Mouse (Mus musculus) embryonic facial prominence, embryonic 13.5 days (tissue): ENCODE measurements around the gene Smg6. TPM values are rescaled to one million over a fixed set of nuclear protein-coding genes. Genes with fewer than 3 reads are reported as not detected.

Experiments
- ATAC-seq: fragments of 200-750 bp; cut with Nextera tagmentation; 2 replicates; pipeline ENCODE4 v1.8.0; 2017; ENCODE audit warnings: low read depth; ENCODE audit not compliant: insufficient number of reproducible peaks, insufficient read depth, low FRiP score, low TSS enrichment
- H3K27ac ChIP-seq: fragments of 300-500 bp; sonication (generic); 2 replicates; pipeline ENCODE4 v1.5.1; 2015; ENCODE audit warnings: moderate library complexity, mild to moderate bottlenecking, inconsistent platforms
- H3K27me3 ChIP-seq: fragments of 300-500 bp; sonication (generic); 2 replicates; pipeline ENCODE4 v1.6.1; 2015; ENCODE audit warnings: mild to moderate bottlenecking, inconsistent platforms
- H3K36me3 ChIP-seq: fragments of 300-500 bp; sonication (generic); 2 replicates; pipeline ENCODE4 v1.6.1; 2015; ENCODE audit warnings: mild to moderate bottlenecking, inconsistent platforms
- H3K4me1 ChIP-seq: fragments of 300-500 bp; sonication (generic); 2 replicates; pipeline ENCODE4 v1.6.1; 2015; ENCODE audit warnings: inconsistent platforms
- H3K4me2 ChIP-seq: fragments of 300-500 bp; sonication (generic); 2 replicates; pipeline ENCODE4 v1.6.1; 2015; ENCODE audit warnings: moderate library complexity, mild to moderate bottlenecking, inconsistent platforms
- H3K4me3 ChIP-seq: fragments of 300-500 bp; sonication (generic); 2 replicates; pipeline ENCODE4 v1.5.1; 2015; ENCODE audit warnings: mild to moderate bottlenecking, inconsistent platforms
- H3K9ac ChIP-seq: fragments of 300-500 bp; sonication (generic); 2 replicates; pipeline ENCODE4 v1.6.1; 2015; ENCODE audit warnings: mild to moderate bottlenecking, inconsistent platforms
- H3K9me3 ChIP-seq: fragments of 300-500 bp; sonication (generic); 2 replicates; pipeline ENCODE4 v1.6.1; 2016; ENCODE audit warnings: inconsistent platforms
- WGBS: fragments of 180-500 bp; shearing (Covaris S2); methylation state at CpG from one replicate; pipeline ENCODE4 v1.1.7; 2015; ENCODE audit warnings: mixed read lengths; 5-methylcytosine and 5-hydroxymethylcytosine counted together
- polyA plus RNA-seq: library from polyadenylated mRNA; unstranded; fragments of >200 nt; fragmentation: Nextera tagmentation; extraction: Ambion mirVana; gene quantifications from 2 replicates; pipeline ENCODE4 v1.2.1, GENCODE M21; 2015

Gene Smg6
- polyA plus RNA-seq, 1 experiment from 2014 or later, result 22.5 TPM

DNA sequence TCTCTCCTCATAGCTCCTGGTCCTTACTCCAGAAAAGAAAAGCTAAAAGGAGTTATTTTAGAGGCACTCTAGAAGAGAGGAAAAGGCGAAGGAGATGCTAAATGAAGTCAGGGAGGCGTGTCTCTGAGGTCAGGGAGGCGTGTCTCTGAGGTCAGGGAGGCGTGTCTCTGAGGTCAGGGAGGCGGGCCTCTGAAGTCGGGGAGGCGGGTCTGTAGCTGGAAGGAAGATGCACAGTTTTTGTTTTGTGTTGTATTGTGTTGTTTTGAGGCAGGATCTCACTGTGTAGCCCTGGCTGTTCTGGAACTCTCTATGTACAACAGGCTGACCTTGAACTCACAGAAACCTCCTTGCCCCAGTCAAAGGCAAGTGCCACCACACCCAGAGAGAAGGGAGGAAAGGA, 272.3 kb downstream of the Smg6 start:
- no peaks in the 10 kb centered on the region for H3K36me3 ChIP-seq
- peaks cover 37% of the 10 kb centered on the region for H3K4me1 ChIP-seq
- H3K4me3 ChIP-seq, result no peak overlapping the region
- no peak overlapping the region for H3K27ac ChIP-seq
- no peak overlapping the region for H3K9ac ChIP-seq
- no peaks in the 10 kb centered on the region for H3K9me3 ChIP-seq
- peaks cover 74% of the 10 kb centered on the region for H3K27me3 ChIP-seq
- ATAC-seq, result no peak
- no peak overlapping the region for H3K4me2 ChIP-seq
- 28% methylated on average over 7 of the region's 7 CpGs for WGBS

DNA sequence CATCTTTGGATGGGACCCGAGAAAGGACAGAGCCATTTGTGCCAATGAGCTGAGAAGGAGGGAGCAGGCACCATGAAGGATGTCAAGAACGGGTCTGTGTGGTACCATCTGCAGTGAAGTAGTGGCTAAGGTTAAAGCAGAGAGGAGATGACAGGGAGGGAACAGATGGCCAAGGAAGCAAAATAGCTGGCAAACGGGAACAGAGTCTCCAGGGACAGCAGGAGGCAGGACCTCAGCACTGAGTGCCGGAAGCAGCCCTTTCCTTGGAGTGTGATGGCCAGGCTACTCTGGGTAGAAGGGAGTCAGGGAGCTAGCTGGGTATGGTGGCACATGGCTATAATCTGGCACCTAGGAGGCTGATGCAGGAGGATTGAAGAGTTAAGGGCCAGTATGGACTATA, 273.2 kb downstream of the Smg6 start:
- no peak for ATAC-seq
- H3K27me3 ChIP-seq, result peaks cover 66% of the 10 kb centered on the region

DNA sequence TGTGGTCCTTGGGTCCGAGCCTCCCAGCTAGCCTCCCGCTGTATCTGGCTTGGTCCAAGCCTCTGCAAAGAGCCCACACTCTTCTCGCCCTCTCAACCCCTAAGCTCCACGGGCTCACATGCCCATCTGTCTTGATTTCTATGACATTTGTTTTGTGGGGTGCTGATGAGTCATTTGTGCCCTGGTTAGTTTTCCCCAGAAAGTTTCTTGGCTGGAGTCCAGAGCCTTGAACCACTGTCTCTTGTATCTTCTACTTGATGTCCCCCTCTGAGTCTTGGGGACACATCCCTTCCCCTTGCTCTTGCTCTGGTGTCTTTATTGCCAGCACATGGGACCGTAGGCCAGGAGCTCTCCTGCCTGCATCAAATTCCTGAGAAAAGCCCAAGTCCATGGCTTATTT, 274.3 kb downstream of the Smg6 start:
- Histone ChIP-seq H3K27me3 (peaks cover 55% of the 10 kb centered on the region), H3K4me2 (no peak overlapping the region), H3K36me3 (no peaks in the 10 kb centered on the region), H3K9ac (no peak overlapping the region), H3K4me3 (no peak overlapping the region), H3K4me1 (peaks cover 26% of the 10 kb centered on the region), H3K27ac (no peak overlapping the region), H3K9me3 (no peaks in the 10 kb centered on the region)
- ATAC-seq, result no peak
- 77% methylated on average over 5 of the region's 5 CpGs for WGBS

More for the DNA sequence above, 273.2 kb downstream of the Smg6 start:
- H3K9me3 ChIP-seq, result no peaks in the 10 kb centered on the region
- no peak overlapping the region for H3K4me3 ChIP-seq
- no peak overlapping the region for H3K4me2 ChIP-seq
- no peak overlapping the region for H3K27ac ChIP-seq
- no peaks in the 10 kb centered on the region for H3K36me3 ChIP-seq
- peaks cover 30% of the 10 kb centered on the region for H3K4me1 ChIP-seq
- H3K9ac ChIP-seq, result no peak overlapping the region
- 67% methylated on average over 4 of the region's 4 CpGs for WGBS

DNA sequence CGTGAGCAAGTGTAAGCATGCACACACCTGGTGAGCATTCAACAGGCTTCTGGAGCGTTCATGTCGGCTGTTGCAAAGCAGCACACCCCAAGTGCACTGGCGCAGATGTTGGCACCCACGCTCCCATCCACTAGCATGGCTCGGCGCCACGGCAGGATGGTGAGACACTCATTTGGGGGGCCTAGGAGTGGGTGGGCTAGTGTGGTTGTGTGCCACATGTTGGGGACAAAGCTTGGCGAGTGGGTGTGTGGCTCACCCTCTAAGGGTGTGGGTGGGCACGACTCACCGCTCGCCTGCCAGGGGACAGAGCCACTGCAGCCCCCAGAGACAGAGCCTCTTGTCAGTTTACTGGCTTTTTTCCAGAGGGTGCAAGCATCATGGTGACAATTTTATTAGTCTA, 275.3 kb downstream of the Smg6 start:
- H3K4me1 ChIP-seq, result peaks cover 19% of the 10 kb centered on the region; the same call in 1 of the 2 replicates
- H3K9ac ChIP-seq, result no peak overlapping the region
- no peaks in the 10 kb centered on the region for H3K36me3 ChIP-seq
- ATAC-seq, result no peak
- no peak overlapping the region for H3K4me3 ChIP-seq
- WGBS, result 85% methylated on average over 12 of the region's 12 CpGs
- H3K9me3 ChIP-seq, result no peaks in the 10 kb centered on the region
- H3K27ac ChIP-seq, result no peak overlapping the region
- no peak overlapping the region for H3K4me2 ChIP-seq
- peaks cover 45% of the 10 kb centered on the region for H3K27me3 ChIP-seq

DNA sequence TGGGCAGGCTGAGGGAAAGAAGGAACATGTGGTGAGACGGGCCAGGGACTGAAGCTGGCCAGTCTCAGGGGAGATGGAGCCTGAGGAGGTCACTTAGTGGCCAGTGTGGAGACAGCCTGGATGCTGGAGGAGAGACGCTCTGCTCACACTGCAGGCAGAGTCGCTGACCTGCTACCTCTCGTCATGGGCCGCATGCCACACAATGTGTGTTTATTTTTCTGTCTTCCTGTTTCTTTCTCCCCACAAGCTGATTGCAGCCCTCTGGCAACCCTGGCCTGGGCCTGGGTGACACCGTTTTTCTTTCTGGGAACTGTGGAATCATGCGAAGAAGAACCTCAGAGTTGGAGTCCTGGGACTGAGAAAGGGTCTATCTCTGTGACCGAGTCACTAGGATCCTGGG, 276.1 kb downstream of the Smg6 start:
- H3K27me3 ChIP-seq, result peaks cover 37% of the 10 kb centered on the region
- H3K9me3 ChIP-seq, result no peaks in the 10 kb centered on the region
- no peak overlapping the region for H3K9ac ChIP-seq
- ATAC-seq, result no peak
- H3K4me3 ChIP-seq, result no peak overlapping the region
- peaks cover 19% of the 10 kb centered on the region; the same call in 1 of the 2 replicates for H3K4me1 ChIP-seq
- H3K36me3 ChIP-seq, result no peaks in the 10 kb centered on the region
- H3K27ac ChIP-seq, result no peak overlapping the region
- 47% methylated on average over 8 of the region's 8 CpGs for WGBS
- H3K4me2 ChIP-seq, result no peak overlapping the region

DNA sequence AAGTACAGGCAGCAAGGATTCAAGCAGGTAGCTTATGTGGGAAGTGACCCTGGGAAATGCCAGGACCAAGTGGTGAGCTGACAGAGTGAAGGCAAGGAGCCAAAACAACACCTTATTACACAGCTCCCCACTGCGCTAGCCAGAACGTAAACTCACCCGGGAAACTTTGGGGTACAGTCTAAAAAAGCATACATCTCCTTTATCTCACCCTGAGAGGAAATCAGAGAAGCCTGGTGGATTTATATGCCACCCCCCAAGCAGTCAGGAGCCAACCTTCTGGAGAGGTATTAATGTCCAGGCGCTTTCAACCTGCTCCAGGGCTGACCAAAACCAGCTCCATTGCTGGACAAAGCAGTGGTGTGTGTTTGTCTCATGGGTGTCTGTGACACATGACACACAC, 278.3 kb downstream of the Smg6 start:
- Histone ChIP-seq H3K4me1 (peaks cover 19% of the 10 kb centered on the region; the same call in 1 of the 2 replicates), H3K27ac (no peak overlapping the region), H3K27me3 (peaks cover 15% of the 10 kb centered on the region), H3K9me3 (no peaks in the 10 kb centered on the region), H3K9ac (no peak overlapping the region), H3K36me3 (no peaks in the 10 kb centered on the region), H3K4me3 (no peak overlapping the region), H3K4me2 (no peak overlapping the region)
- 74% methylated on average over 4 of the region's 4 CpGs for WGBS
- ATAC-seq, result no peak

DNA sequence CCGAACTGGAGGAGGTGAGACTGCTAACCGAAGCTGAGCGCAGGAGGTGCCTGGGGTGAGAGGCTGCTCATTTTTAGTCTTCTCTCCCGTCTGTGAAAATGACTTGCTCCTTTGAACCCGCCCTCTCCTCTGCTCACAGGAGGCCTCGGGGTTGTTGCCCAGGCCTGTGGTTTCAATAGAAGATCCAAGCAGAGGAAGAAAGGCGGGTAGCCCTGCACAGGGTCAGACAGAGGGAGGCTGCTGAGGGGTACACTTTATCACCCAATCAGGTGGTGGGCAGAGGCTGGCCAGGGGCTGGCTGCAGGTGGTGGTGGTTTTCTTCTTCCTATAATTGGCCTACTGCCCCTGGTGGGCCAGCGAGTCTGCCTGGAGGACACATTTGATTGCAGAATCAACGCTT, 278.8 kb downstream of the Smg6 start:
- Histone ChIP-seq H3K4me1 (peaks cover 19% of the 10 kb centered on the region; the same call in 1 of the 2 replicates), H3K9me3 (no peaks in the 10 kb centered on the region), H3K36me3 (no peaks in the 10 kb centered on the region), H3K4me2 (no peak overlapping the region), H3K9ac (no peak overlapping the region), H3K4me3 (no peak overlapping the region), H3K27me3 (peaks cover 9% of the 10 kb centered on the region), H3K27ac (no peak overlapping the region)
- 35% methylated on average over 9 of the region's 9 CpGs for WGBS
- ATAC-seq, result no peak

DNA sequence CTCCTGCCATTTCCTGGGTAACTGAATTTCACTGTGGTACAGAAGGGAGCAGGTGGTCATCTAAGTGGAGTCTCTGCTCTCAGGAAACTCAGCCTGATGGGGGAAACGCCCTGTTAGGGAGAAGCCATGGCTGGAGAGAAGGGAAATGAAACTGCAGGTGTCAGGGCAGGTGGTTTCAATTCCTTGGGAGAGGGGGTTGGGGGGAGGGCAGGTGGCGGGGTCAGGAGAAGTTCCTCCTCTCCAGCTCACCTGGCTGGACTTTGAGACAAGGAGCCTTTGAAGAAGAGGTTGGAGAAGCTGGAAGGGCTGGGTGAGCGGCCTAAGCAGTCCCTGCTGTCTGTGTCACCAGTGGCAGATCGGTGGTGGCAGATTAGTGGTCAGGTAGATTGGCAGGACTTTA, 280.7 kb downstream of the Smg6 start:
- Histone ChIP-seq H3K4me3 (no peak overlapping the region), H3K27ac (no peak overlapping the region), H3K36me3 (no peaks in the 10 kb centered on the region), H3K9me3 (no peaks in the 10 kb centered on the region), H3K27me3 (peaks cover 7% of the 10 kb centered on the region; the same call in 1 of the 2 replicates), H3K4me1 (peaks cover 17% of the 10 kb centered on the region), H3K4me2 (no peak overlapping the region), H3K9ac (no peak overlapping the region)
- ATAC-seq, result no peak
- 60% methylated on average over 4 of the region's 4 CpGs for WGBS

DNA sequence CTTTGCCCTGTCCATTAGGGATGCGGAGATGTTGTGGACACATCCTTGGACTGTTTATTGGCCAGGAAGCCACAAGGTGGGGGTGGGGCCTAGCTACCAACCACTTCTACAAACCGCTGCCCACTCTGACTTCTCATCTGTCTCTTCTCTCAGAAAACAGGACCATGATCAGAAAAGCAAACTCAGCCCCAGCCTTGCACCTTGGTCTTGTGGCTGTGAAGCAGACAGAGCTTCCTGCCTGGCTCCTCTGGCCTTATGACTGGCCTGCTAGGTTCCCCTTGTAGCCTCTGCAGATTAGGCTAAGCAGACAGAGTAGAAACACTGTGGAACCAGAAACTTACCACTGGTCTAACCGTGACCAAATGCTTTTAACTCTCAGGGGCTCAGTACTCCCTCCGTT, 283.7 kb downstream of the Smg6 start:
- 65% methylated on average over 4 of the region's 4 CpGs for WGBS
- Histone ChIP-seq H3K4me1 (peaks cover 29% of the 10 kb centered on the region), H3K27ac (no peak overlapping the region)

DNA sequence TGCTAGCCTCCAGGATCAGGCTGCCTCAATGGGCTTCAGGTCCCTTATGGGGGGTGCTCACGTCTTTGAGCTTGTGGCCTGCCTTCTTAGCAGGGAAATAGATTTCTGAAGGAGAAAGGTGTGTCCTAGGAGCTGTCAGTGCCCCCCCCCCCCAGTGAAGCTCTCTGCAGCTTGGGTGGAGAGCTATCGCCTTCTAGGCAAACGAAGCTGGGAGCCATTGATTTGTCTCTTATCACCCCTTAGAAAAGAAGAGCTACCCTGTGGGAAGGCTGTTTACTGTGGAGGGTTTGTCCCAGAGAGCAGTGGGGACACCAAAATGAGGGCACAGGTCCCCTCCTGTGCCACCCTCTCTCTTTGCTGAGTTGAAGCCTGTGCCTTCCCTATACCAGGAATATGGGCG, 284.5 kb downstream of the Smg6 start:
- 0 out of 2 replicates have a peak, but pooled peaks cover 4% of the 10 kb centered on the region for H3K27me3 ChIP-seq
- H3K4me2 ChIP-seq, result no peak overlapping the region
- no peaks in the 10 kb centered on the region for H3K9me3 ChIP-seq
- no peak for ATAC-seq
- WGBS, result 67% methylated on average over 4 of the region's 4 CpGs
- no peak overlapping the region for H3K27ac ChIP-seq
- peaks cover 28% of the 10 kb centered on the region for H3K4me1 ChIP-seq
- no peak overlapping the region for H3K4me3 ChIP-seq
- no peak overlapping the region for H3K9ac ChIP-seq
- H3K36me3 ChIP-seq, result no peaks in the 10 kb centered on the region

More for the DNA sequence above, 283.7 kb downstream of the Smg6 start:
- Histone ChIP-seq H3K4me3 (no peak overlapping the region), H3K9me3 (no peaks in the 10 kb centered on the region), H3K27me3 (0 out of 2 replicates have a peak, but pooled peaks cover 4% of the 10 kb centered on the region), H3K9ac (no peak overlapping the region), H3K36me3 (no peaks in the 10 kb centered on the region), H3K4me2 (no peak overlapping the region)
- no peak for ATAC-seq

DNA sequence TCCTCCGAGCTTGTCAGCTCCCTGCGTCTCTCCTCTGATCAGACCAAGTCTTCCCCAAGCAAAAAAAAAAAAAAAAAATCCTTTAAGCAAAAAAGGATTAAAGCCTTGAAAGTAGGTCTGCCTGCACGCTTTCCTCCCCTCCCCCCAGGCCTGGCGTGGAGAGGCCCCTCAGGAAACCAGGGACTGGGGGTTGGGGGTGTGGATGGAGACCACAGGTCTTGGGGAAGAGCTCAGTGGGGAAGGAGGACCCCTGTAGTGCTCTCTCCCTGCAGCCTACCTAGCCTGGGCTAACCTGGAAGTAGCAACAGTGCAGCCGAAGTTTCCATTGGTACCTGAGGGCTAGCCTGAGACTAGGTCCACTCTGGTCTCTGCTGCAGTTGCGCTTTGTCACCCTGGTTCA, 285.1 kb downstream of the Smg6 start:
- H3K4me2 ChIP-seq, result no peak overlapping the region
- no peak overlapping the region for H3K4me3 ChIP-seq
- WGBS, result 39% methylated on average over 6 of the region's 6 CpGs
- no peaks in the 10 kb centered on the region for H3K36me3 ChIP-seq
- H3K9me3 ChIP-seq, result no peaks in the 10 kb centered on the region
- peaks cover 31% of the 10 kb centered on the region for H3K4me1 ChIP-seq
- ATAC-seq, result no peak
- no peak overlapping the region for H3K9ac ChIP-seq
- H3K27ac ChIP-seq, result no peak overlapping the region
- 0 out of 2 replicates have a peak, but pooled peaks cover 4% of the 10 kb centered on the region for H3K27me3 ChIP-seq

DNA sequence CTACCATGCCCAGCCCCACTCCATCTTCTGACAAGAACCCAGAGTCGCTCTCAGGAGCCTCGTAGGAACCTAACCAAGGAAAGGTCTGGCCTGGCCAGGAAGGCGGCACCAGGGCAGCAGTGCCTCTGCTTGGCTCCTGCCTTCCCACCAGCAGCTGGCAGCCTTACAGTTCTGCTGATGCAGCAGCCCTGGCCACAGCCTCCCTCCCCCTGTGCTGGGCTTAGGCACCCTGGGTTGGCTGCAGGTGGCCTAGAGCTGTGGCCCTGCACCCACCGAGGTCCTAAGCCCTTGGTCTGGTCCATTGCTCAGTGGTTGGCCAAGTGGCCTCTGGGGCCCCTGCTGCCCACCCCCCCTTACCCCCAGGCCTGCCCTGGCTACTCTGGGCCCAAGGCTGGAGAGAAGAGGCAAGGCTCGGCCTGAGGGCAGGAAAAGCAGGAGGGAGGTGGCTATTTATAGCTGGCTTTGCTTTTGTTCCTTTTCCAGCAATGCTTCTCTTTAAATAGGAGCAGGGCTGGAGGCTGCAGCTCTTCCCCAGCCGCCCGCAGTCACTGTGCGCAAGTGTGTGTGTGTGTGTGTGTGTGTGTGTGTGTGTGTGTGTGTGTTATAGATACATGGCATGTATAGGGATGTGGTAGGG, 286.5 kb downstream of the Smg6 start:
- Histone ChIP-seq H3K4me2 (no peak overlapping the region), H3K9ac (no peak overlapping the region), H3K36me3 (no peaks in the 10 kb centered on the region), H3K9me3 (no peaks in the 10 kb centered on the region), H3K4me3 (no peak overlapping the region), H3K4me1 (peaks cover 31% of the 10 kb centered on the region), H3K27me3 (0 out of 2 replicates have a peak, but pooled peaks cover 4% of the 10 kb centered on the region), H3K27ac (no peak overlapping the region)
- WGBS, result 52% methylated on average over 8 of the region's 8 CpGs
- ATAC-seq, result 0 out of 2 replicates have a peak, but pooled peaks have one; percentile 21
